Mouse (Mus musculus) T-helper 17 cell (primary cell): Measurements from ENCODE around the gene Kcnd3.

Source experiments
- in situ Hi-C, 2 experiments: fragments of 300-600 bp; cut with MboI, MseI; formaldehyde crosslinking; loops; 1 replicate in 1 of 2; 2 replicates in 1 of 2; pipeline ENCODE4 v1.15.1; 2025; ENCODE audit warnings: high pct_unique_total_duplicates in 2 of 2

Kcnd3 gene

DNA sequence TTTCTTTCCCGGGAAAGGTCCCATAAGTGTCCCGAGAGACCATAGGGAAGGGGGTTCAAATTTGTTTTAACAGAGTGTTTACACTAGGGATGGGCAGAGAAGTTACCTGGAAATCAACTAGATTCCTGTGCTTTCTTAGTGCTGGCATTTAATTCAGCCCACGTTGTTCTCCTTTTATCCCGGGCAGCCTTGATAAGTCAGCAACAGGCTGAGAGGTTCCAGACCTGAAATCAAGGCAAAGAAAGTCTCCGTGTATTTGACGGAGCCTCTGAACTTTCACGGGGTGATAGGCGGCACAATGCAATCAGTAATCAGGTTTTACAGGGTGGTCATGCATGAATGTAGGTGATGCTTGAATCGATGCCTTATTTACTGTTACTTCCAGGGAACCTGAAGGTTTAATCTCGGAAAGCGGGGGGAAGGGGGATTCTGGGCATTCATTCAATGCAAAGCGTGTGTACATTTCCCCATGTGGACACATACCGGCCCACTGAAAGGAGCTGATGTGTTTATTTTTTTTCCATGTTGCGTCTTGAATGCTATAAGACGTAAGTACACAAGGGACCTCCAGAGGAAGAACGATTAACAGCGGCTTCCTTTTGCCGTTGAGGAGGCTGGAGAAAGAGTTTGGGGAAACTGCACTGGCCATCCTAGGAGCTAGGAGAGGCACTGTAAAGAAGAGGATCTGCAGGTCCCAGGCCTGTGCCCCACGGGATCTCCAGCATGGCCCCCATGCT lies 1.3 kb downstream of the Kcnd3 start:
- in situ Hi-C loops = no loop called here

DNA sequence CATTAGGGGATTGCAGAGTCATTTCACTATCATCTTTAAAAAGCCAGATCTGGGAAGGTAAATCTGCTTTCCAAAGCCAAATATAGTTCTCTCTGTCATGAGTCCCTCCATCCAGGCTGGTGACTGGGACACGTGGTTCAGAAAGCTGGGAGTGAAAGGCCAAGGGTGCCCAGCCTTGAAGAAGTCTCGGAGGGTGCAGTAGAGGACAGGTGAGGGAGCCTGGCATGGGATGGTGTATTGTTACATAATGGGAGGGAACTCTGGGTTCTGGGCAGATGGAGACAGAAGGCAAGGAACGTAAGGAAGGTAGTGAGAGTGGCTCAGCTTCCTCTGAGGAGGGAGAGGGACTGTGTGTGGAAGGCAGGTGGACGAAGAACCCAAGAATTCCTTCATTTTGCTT lies 5.5 kb downstream of the Kcnd3 start:
- in situ Hi-C loops = loop anchor here (5.0 kb wide), 1 partner anchor 635 kb away; no protein-coding TSS in a partner anchor

DNA sequence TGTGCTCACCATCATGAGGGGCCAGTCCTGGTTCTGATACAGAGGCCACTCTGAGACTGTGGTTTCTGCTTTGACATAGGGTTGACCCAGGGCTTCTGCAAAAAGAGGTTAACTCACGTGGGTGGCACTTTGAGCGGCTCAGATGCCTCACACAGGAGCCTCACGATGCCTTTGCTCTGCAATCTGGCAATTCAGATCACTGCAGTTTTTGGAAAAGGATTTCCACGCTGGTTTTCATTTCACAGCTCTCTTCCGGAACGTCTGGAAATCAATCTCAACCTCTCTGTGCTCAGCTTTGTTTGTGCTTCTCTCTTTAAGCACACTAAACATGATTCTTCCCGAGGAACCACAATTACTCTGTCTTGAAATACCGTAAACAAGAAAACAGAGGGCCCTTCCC lies 14.4 kb downstream of the Kcnd3 start:
- in situ Hi-C loops = no loop called here

DNA sequence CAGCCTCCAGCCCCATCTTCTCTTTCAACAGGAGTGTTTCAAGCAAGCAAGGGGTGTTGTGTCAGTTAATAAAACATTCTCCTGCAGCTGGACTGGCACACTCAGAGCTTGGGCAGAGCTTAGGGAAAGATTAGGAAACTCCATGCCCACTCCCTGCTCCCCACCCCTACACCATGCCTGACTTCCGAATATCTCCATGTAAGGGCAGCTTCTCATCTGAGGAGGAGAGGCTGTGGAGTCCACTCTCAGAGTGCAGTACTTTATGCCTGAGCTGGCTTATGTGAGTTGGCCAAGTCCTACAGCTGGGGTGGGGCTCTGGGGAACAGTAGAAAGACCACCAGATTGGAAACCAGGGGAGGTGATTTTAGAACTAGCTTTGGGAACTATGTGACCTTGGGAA lies 20.4 kb downstream of the Kcnd3 start:
- in situ Hi-C loops = no loop called here

DNA sequence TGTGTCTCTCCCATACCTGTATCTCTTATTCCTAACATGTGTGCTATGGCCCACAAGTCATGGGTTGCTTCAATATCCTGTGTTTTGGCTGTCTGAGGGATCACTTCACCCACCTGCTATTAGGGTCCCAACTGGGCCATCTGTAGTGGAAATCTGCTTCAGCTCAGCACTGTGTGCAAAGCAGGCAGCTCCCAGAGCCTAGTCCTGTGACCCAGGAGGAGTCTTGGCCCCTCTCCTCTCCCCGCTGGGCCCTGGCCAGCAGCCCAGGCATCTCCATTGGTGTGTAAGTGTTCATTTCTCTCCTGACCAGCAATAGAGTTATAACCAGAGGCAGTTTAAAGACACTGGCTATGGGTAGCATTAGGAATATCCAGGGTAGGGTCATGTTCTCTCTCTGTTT lies 24.3 kb downstream of the Kcnd3 start:
- in situ Hi-C loops = no loop called here

DNA sequence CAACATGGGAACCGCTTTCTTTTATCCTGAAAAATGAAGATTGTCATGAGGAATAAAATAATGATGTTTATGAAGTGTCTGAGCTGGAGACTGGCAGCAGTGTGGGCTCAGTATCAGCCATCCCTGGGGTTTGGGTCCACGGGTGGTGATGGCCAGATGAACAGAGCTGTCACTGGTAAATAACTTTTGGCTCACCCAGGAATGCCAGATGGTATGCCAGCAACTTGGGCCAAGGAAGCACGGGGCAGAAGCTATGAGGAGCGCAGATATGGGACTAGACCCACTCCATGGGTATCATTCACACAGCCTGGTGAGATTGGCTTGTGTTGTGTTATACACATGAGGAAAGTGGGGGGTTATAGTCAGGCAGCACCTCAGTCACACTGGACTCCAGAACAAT lies 26.7 kb downstream of the Kcnd3 start:
- in situ Hi-C loops = no loop called here

DNA sequence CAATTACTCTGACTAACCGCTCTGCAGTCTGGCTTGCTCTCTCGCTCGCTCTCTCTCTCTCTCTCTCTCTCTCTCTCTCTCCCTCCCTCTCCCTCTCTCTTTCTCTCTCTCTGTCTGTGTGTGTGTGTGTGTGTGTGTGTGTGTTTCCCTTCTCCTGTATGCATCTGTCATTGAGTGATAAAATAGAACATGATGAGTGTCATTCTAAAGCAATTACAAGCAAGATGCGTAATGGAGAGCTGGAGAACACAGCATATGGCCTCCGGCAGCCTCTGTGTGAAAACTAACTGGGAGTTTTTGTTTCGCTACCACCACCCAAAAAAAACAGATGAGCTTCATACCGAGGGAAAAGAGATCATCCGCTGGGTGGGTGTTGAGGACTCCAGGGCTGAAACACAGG lies 29.3 kb downstream of the Kcnd3 start:
- in situ Hi-C loops = loop anchor here in 1 of 2 experiments (10.0 kb wide), 1 partner anchor 63 kb away; no protein-coding TSS in a partner anchor

DNA sequence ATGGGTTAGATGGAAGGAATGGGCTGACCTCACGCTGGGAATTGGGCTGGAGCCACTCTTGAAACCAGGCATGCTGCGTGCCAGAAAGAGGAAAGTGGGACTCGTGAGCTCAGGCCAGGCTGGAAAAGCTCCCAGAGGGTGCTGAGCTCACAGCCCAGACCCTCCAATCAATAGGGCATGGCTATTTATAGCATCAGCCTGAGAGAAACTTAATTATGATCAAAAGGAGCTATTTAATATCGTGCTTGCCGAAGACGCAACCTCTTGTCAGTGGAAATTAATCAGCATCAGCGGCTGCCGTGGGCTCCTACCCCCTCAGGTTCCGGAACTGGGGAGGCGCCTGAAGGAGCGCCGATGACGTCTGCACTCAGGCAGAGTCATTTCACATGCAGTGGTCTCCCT lies 31.5 kb downstream of the Kcnd3 start:
- in situ Hi-C loops = loop anchor here in 1 of 2 experiments (10.0 kb wide), 1 partner anchor 61 kb away; no protein-coding TSS in a partner anchor

DNA sequence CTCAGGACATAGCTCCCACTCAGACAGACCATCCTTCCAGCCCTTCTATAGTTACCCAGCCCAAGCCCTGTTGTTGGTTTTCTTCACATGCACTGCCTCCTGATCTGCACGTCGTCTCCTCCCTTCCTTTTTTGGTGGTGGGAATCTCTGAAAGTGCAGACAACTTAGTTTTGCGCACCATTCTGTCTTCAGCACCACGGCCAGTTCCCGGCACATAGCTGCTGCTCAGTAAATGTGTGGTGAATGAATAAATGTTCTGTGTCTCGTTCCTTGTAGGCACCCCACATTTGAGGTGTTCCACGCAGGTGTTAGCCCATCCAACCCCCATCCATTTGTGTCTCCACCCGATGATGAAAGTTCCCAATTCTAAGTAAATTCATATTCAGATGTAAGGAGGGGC lies 35.0 kb downstream of the Kcnd3 start:
- in situ Hi-C loops = loop anchor here in 1 of 2 experiments (10.0 kb wide), 1 partner anchor 58 kb away; no protein-coding TSS in a partner anchor

DNA sequence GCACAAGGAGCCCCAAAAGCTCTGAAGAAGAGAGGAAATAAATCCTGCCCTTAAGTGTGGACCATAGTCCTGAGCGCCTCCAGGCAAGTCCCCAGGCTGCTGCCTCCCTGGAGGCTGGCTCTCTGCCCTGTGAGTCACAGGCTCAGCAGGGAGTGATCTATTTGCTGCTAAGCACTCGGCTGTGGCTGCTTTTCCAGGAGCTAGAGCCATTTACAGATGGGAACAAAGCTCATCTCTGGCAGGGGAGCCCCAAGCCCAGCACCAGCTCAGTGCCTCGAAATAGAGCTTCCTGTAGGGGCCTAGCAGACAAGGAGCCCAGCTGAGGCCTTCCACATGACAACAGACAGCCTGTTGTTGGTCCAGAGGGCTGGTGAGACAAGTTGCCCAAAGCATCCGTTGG lies 37.5 kb downstream of the Kcnd3 start:
- in situ Hi-C loops = loop anchor here in 1 of 2 experiments (10.0 kb wide), 1 partner anchor 55 kb away; no protein-coding TSS in a partner anchor

DNA sequence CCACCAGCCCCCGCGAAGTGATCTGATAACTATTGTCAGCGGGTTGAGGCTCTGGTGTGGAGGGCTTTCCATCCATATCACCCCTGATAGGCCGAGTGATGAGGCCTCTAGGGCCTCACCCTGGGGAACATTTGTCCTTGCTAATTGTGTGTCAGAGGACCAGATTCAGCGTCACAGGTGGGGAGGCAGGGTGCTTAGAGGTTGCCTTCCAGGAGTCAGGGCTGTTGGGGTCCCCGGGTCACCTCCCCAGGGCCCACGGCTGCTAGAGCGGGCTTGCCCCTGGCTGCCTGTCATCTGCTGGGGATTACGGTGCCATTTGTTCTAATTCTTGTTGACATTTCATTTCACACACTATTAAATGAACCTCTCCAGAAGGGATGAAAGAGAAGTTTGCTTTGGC lies 42.8 kb downstream of the Kcnd3 start:
- in situ Hi-C loops = no loop called here

DNA sequence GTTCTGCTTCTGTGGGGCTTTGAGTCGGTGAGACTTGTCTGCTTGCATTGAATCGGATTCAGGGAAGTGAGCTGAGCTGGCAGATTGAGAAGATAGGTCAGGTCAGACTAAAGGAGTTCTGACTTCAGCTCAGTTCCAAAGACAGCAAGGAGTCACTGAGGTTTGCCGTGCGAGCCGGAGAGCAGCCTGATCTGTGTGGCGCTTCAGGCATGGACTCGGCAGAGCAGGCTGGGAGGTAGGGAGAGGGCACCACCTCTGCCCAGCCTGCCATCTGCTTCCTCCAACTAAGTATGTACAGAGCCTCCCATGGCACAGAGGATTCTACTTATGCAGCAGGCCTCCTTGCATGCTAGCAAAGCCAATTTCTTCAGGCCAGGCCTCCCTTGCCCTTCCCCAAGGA lies 44.1 kb downstream of the Kcnd3 start:
- in situ Hi-C loops = no loop called here

DNA sequence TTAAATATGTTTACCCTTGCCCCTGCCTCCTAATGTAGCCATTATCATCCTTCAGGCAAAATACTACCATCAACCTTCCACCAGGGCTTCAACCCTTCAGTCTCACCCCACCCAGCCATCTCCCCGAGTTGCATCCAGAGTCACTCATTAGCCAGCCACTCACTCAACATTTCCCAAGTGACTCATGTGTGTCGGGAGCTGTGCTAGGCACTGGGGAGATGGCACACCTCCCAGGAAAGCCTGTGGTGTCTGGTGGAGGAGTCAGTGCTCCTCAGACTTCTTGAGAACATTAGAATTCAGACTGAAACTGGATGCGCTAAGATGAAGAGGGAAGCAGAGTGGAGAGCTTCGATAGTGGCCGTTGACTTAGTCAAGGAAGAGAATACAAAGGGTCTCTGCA lies 44.8 kb downstream of the Kcnd3 start:
- in situ Hi-C loops = no loop called here

DNA sequence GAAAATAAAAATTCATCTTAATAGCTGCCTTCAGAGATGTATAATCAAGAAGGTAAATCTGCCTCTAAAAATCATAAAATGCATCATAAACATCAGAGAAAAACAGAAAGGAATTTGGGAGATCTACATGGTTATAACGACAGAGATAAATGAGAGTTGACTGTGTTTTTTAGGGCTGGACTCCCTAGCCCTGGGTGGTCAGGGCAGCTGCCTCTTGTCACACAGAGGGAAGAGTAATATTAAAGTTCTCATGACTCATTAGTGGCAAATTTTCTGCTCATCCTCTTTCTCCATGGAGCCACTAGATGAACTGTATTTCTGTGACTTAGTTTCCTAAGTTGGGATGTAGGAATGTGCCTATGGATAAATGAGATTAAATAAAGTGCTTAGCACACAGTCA lies 48.9 kb downstream of the Kcnd3 start:
- in situ Hi-C loops = no loop called here

DNA sequence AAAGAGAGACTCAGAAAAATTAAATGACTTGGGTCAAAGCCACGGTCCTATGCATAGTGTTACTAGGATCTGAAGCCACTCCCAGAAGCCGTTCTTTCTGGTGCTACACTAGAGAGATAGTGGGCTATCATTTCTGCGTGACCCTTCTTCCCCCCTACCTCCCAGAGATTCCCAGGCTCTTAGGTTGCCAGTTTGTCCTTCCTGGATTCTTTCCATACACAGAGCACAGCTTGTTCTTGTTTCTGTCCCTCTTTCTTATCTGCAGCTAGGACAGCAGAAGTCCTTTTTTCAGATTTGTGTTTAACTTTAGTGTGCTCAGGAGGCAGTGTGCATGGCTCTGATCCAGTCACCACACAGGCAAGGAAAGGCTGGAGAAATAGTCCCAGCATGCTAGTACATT lies 52.1 kb downstream of the Kcnd3 start:
- in situ Hi-C loops = no loop called here

DNA sequence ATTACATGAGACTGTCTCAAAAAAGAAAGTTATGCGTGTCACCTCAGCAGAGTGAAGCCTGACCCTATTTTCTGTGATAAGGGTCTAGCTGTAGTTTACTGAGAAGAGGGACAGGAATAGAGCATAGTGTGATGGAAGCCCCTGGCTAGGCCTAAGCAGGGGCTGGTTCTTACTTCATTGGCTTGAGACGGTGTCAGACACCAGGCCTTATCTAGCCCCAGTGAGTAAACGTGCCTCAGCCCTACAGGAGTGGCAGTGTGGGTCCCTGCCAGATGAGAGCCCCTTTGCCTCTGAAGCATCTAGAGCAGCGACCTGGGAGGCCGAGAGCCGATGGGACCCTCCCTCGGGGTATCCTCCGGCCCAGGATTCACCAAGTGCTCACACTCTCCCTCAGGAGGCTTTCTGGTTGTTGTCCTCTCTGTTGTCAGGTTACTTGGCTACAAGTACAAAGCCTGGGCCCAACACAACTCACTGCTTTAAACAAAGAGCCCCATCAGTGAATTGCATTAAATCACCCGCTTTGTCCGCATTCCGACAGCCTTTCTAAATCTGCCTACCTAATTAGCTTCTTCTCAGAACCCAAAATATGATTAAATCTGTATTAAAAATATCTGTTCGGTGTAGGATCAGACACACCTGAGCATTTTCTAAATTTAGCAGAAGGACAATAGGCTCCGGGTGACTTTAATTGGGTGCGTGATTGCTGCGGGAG lies 53.2 kb downstream of the Kcnd3 start:
- in situ Hi-C loops = no loop called here

DNA sequence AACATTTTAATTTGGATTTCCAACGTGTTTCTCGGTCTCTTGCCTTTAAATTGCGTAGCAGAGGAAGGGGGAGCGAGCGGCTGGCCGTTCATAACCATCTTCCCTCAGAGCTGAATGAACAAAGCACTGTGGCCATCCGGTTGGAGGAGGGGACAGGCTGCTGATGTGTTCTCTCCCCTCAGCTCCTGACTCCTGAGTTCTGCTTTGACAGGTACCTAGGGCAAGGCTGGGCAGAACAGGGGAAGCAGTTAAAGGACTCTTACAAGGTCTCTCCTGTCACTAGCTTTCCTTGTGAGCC lies 53.7 kb downstream of the Kcnd3 start:
- in situ Hi-C loops = no loop called here

DNA sequence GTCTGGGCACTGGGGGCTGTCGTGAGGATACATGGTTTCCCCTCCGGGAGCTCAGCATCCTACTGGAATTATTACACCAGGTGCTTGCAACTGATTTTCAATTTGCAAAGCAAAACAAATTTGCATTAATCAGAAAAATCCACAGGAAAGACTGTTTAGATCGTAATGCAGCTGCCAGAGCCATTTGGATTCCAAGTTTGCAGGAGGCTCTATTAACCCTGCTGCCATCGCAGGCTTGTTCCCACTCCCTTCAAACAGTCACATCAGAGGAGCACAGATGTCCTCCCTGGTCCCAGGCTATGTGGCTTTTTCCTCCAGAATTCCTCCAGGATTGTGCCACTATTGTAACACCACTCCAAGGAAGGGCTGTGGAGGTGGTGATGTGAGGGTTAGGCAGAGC lies 54.5 kb downstream of the Kcnd3 start:
- in situ Hi-C loops = no loop called here

DNA sequence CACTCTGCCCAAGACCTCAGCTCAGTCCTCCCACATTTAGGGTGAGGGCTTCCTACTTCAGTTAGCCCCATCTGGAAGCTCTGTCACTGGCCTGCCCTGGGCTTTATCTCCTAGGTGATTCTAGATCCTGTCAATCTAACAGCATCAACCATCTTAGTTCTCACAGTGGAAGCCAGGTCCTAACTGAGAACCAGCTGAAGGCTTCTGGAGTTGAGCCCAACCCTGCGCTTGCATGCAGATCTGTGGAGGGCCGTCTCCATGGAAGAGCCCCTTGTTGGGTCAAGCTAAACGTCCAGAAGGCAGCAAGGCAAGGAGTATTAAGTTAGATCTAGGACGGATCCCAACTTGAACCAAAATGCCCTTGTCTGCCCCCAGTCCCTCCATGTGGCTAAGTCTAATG lies 57.2 kb downstream of the Kcnd3 start:
- in situ Hi-C loops = no loop called here

DNA sequence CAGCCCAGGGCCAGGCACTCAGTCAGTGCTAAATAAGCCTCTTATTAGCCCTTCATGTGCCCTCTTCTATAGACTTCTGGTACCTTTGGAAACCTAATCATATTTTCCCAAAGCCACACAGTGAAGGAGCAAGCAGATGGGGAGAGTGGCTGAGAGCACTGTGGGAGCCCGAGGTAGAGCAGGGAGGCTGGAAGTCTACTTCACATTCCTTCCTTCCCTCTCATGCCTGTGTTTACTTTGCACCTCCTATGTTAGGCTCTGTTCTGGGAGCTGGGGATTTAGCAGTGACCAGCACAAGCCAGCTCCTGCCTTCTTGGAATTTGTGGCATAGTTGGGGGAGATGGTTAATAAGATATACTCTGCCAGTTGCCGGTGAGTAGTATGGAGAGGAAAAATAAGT lies 59.7 kb downstream of the Kcnd3 start:
- in situ Hi-C loops = no loop called here

DNA sequence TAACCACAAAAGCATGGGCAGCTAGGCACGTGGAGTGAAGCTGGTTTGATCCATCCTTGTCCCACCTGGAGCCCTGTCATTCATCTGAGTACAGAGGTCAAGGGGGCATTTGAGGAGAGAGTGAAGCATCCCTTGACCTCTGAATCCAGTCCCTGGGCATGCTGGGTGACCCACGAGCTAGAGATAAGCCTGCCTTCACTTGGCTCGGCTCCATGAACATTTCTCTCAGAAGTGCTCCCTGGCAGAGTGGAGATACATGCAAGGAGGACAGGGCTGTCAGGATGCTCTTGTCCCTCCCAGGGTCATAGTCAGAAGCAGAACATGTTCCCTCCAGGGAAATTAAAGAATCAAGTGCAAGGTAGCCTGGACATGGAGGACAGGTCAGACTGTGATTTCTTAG lies 62.1 kb downstream of the Kcnd3 start:
- in situ Hi-C loops = no loop called here

DNA sequence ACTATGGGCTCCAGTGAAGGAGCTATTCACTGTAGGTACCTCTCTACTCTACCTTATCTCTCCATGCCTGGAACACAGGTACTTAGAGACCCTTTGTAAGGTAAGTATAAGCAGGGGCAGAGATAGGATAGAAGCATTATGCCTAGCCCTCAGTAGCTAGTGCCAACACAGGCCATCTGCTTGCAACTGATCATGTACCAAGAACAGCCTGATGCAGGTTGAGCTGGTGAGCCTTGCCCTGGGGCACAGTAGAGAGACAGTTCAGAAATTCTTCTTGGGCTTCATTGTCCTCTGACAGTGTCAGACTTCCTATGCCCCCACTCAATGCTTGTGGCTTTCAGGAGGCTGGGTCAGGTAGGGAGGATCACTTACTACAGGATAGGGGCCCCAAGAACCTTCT lies 62.9 kb downstream of the Kcnd3 start:
- in situ Hi-C loops = no loop called here

DNA sequence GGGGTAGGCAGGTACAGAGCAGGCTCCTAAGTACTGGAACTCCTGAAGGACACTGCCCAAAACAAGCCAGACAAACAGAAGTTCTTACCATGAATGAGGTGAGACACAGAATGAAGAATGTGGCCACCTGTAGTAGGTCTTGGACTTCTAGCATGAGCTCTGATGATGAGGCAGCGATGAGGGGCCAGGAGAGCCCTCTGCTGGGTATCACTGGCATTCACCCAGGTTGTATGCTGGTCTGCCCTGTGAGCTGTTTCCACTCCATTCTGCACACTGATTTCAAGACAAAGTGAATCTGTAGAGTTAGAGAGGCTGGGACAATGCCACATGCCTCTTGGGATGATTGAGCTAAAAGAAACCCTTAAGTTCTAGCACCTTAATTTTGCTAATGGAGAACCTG lies 63.5 kb downstream of the Kcnd3 start:
- in situ Hi-C loops = no loop called here
